Mouse (Mus musculus): Measurements from ENCODE around the gene Cited2.

Cited2 gene

GRCm38 (mm10) chr10:17723871-17724741, 1.1 kb downstream of the Cited2 start:
- peak; percentile 56 for DNase-seq (ENCODE audit: low spot score in 2 of 2)

- DNase-seq (ENCODE audit: low spot score in 2 of 2), result no peak
Observed at GRCm38 (mm10) chr10:17725037-17725584, 2.1 kb downstream of the Cited2 start.

DNA sequence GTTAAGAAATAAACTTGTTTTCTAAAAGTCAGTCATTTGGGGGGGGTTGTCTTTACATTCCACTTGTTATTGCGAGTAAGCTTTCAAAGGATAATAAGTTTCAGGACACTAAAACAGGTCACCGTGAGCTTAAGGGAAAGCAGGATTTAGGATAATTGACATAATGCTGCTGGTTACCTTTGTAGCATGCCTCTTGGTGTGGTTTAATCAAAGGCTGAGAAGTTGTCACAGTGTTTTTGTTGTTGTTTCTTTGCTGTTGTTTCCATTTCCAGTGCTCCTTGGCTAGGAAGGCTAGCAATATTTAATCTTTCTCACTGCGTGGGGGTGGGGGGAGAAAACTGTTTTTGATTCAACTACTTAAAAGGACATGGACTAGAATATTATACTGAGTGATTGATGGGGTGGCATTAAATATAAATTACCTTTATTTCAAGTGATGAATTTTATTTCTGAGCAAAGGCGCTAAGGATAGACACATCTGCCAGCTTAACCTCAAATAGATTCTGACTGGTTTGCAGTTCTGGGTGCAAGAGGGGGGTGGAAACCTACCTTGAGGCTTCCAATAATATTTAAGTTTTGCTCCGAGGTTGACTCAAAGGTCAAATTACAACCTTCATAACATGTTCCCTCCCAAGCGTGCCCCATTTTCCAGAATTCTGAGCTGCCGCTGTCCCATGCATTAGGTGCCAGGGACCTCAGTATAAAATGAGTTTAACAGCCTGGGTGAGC, 2.8 kb downstream of the Cited2 start:
- DNase-seq (ENCODE audit: low spot score in 2 of 2), result no peak

DNA sequence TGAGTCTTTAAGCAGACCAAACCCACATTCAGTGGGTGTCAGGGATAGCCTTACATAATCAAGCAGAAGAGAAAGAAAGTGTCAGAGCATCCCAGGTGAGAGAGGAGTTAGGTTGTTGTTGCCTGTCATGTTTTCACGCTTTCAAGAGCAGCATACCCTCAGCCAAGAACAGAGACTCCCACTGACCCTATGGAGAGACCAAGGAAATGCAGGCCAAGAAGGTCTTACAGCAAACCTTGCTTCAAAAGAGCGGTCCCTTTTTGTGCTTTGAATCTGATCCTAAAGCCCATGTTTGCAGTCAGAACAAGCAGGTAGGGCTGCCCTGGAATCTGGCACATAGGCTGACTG, 3.3 kb downstream of the Cited2 start:
- no peak for DNase-seq (ENCODE audit: low spot score in 2 of 2)

GRCm38 (mm10) chr10:17727161-17727925, 4.3 kb downstream of the Cited2 start:
- no peak for DNase-seq (ENCODE audit: low spot score in 2 of 2)

GRCm38 (mm10) chr10:17727926-17728279, 4.9 kb downstream of the Cited2 start:
- DNase-seq (ENCODE audit: low spot score in 2 of 2), result no peak

GRCm38 (mm10) chr10:17728711-17729110, 5.7 kb downstream of the Cited2 start:
- DNase-seq (ENCODE audit: low spot score in 2 of 2), result no peak

DNA sequence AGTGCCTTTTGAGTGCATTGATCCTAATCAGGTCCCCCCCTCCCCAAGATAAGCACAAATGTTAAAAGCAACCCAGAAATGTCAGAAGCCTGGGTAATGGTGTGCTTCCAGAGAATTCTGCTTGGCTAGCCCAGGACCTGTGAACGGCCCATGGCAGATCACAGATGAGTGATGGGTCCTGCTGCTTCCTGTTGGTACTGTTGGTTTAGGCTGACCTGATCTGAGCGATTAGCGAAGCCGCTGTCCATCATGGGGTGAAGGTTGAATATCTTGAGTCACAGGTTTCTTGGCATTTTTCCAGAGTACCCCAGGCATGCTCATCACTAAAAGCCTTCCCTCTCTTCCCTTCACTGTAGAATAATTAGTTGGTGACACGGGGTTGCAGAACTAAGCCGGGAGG, 6.5 kb downstream of the Cited2 start:
- DNase-seq (ENCODE audit: low spot score in 2 of 2), result no peak

DNA sequence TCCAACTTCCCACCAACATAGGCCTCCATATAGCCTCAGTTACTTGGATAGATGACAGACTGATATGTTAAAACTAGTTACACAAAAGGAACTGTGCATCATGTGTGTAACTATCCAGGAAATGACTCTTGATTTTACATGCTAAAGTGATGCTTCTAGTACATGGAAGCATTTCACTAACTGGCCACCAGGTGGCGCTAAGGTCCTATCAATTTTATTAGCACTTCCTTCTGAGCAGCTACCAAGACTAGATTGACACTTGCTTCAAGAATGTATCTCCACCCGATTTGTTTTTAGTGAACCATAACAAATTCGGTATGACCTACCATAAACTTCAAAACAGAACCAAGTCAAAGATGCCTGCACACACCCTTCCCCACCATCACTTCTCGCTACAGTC, 10.0 kb downstream of the Cited2 start:
- peak; percentile 63 to 64 for DNase-seq (ENCODE audit: low spot score in 2 of 2)

DNA sequence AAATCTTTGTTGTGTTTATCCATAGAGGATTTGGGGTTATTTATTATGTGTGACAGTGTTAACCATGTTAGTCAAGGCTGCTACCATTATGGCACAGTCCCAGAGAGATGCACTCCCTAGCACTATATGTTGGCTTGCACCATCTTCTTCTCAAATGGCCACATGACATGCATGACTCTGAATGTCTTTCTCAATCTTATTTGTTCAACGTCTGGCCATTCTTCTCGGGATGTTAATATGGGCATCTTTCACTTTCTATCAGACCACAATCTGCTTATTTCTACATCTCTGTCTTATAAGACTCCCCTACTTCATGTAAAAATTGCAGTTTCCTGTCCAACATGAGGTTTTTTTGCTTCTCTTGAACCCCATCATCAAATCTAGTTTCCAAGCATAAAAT, 19.6 kb downstream of the Cited2 start:
- DNase-seq (ENCODE audit: low spot score in 2 of 2), result no peak

DNA sequence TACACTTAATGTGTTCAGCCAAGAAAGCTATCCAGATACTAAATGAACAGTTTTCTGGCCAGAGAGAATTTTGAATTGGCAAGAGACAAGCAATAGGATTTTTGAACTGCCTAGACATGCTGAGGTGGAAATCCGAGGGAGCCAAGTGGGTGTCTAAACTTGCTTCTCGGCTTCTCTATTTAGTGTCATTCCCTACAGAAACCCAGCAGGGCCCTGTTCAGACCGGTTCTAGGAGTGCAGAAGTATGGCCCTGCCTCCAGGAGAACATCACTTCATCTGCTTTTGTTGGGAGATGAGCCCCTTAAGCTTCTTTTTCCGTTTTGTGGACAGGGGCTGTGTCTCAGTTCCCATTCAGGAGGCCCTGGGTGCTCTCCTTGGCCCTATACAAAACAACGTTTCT, 29.5 kb downstream of the Cited2 start:
- no peak for DNase-seq (ENCODE audit: low spot score in 2 of 2)

DNA sequence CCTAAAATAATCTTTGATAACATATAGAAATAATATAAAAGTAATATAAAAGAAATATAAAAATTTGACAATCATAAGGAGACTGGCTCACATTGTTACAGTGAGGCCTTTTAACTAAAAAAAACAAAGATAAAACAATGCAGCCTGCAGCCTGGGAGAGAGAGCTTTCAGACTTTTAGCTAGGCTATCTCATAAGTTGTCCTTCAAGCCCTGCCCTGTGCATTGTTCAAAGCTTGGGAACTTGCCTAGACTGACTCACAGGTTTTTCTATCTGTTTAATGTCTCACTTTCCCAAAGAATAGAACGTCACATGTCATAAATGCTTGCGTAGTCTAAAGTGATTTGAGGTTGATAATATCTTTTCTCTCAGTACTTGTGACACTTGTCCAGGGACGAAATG, 36.8 kb downstream of the Cited2 start:
- DNase-seq (ENCODE audit: low spot score in 2 of 2), result no peak

DNA sequence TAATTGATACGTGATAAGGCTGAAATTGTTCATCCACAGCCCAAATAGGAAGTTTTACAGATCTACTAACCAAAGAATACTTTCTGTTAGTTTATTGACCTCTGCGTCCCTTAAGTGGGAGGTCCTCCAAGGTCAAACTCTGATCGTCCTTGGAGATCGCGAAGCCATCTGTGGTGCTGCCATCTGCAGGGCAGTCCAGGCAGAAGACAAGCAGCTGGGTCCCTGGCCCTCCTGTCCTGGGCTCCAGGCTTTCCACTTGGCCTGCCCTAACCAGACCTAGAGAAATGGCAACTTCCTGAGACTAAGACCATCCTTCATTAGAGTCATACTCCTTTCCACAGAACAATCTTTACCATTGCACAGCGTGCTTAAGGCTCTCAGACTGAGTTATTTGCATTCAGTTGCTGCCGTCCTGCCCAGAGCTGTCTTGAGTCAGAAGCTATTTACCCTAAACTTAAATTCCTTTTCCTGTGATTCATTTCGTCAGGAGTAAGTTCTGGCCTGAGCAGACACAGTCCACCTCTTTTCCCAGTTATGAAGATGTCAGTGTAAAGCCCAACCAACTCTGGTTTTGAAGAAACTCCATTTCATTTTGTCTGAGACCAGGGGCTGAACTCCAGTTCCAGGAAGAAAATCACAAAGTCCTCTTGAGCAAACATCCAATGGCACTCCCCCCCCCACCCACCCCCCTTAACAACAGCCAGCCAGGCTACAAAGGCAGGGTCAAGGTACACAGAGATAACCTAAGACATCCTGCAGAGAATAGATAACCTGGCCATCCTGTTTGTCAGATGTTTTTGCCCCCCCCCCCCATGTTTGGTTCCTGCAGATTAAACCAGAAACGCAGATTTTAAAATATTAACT, 38.0 kb downstream of the Cited2 start:
- DNase-seq (ENCODE audit: low spot score in 2 of 2), result no peak

GRCm38 (mm10) chr10:17761652-17762051, 38.6 kb downstream of the Cited2 start:
- DNase-seq (ENCODE audit: low spot score in 2 of 2), result no peak

DNA sequence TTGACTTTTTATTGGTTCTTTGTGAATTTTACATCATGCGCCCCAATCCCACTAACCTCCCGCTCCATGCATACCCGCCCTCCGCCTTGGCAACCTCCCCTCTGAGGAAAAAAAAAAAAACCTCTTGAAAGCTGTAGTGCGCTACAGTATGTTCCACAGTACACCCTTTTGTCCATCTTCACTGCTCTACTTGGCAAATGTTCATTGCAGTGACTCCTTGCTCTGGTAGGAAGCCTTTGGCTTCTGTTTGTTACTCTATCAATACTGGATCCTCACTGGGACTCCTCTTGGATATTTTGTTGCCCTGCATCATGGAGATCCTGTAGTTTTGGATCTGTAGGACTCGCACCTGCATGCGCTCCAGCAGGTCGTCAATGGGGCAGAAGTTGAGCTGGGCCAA, 39.9 kb downstream of the Cited2 start:
- no peak for DNase-seq (ENCODE audit: low spot score in 2 of 2)

DNA sequence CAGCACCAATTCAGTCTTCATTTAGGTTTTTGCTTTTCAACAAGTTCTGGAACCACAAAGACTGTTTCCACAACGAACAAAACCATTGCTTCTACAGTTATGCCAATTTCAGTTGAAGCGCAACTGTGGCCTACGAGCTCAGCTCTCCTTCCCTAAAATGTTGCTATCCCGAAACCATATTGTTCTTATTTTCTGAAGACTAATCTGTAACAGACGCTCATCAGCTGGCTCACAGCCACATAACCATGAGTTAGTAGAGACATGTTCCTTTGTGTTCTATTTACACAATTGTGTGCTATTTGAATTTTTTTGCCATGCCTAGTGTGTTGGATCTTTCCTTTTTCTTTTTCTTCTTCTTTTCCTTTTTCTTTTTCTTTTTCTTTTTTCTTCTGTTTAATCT, 46.8 kb downstream of the Cited2 start:
- DNase-seq (ENCODE audit: low spot score in 2 of 2), result no peak

- no peak for DNase-seq (ENCODE audit: low spot score in 2 of 2)
Observed at GRCm38 (mm10) chr10:17772364-17772763, 49.3 kb downstream of the Cited2 start.

DNA sequence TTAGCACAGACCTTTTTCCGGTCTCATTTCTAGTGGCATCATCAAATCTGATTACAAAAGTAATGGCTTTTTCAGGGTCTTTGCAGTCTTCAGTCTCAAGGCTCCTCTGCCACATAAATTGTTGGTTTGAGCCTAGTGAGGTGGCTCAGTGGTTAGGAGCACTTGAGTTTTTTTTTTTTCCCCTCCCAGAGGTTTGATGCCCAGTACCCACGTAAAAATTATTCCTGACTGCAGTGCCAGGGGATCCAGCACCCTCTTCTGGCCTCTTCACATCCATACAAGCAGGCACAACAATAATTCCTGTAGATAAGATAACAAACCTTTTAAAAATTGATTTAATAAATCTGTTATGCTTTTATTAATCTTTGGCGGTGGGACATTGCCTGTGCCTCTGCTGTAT, 51.3 kb downstream of the Cited2 start:
- no peak for DNase-seq (ENCODE audit: low spot score in 2 of 2)

DNA sequence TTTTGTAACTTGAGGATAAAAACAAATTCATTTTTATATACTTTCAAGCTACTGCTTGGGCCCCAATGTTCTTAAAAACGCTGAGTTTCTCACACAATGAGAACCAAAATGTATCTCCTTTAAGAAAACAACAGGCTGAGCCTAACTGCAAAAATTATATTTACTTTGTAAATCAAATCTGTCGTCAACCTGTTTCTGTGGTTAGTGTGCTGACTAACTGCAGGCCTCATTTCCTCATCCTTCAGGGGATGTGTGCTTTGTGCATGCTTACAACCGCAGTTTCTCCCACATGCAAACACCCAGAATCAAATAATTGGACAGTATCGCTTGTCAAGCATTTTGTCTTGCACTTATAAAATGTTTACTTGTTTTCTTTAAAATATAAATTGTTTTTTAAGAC, 52.1 kb downstream of the Cited2 start:
- DNase-seq (ENCODE audit: low spot score in 2 of 2), result no peak

All from right cerebral cortex, postnatal 36 days (tissue).